Mouse (Mus musculus) brain, embryonic 18.5 days (tissue): ENCODE measurements at regions not wholly inside any gene's neighbourhood (a gene's known extent, or its start where the extent isn't known, plus 50 kb on each side); places are given as distances from the start of the nearest gene placed in this dataset.

ENCODE experiments used
- DNase-seq: peaks from one replicate; pipeline ENCODE4 v3.0.0-alpha.2; 2012; ENCODE audit warnings: low read depth, low spot score

DNA sequence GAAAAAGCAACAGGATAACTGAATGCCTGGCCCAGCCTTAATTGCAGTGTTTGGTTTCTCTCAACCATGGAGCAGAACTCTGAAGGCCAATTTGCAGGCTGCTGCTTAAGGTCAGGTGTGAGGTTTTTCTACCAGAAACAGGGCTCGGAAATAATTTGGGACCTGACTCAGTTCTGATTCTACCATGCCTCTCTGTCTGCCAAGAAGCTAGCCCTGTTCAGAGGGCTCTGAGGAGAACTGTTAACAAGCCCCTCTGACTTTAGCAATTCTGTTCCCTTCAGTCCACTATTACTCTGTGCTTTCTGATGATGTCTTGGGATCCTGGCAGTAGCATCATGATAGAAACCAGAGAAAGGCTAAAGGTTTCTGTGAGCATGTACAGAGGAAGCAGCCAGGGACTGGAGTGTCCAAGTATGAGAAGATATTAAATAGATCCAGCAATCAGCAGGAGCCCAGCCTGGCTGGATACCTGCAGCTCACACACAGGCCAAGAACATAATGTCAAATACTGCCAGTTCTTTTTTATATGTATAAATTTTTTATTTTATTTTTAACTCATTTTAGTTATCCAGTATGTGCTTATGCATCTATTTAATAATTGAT, 131.4 kb upstream of the Sptlc3 start:
- DNase-seq: no peak

DNA sequence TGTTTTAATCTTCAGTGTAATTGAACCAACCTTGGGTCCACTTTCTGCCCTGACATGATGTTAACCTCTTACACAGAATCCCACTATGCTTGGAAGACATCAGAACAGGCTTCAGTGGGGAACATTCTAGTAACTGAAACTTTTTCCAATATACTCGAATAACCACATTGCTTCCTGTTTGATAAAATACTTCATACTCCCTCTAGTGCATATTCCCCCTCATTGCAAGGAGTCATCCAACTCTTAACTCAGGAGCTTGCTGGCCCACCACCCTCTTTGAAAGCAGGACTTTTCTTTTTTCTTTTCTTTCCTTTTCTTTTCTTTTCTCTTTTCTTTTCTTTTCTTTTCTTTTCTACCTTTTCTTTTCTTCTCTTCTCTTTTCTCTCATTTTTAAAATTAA, 123.6 kb upstream of the Sptlc3 start:
- DNase-seq: peak; percentile 37

DNA sequence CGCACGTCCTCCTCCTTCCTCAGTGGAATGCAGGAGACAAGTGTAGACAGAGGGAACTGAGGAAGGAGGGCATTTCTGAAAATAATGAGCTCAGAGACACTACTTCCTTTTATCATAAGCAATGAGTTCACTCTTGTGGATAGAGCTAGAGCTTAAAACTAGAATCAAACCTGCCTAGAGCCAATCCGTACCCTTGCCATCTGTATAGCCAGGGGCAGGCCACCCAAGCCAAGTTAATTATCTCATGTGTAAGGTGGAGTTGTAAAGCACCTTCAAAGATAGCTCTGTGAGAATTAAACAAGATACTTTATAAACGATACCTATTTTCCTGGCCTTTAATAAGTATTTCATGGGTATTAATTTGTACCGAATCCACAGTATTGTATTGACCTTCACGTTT, 113.4 kb upstream of the Sptlc3 start:
- DNase-seq: no peak

DNA sequence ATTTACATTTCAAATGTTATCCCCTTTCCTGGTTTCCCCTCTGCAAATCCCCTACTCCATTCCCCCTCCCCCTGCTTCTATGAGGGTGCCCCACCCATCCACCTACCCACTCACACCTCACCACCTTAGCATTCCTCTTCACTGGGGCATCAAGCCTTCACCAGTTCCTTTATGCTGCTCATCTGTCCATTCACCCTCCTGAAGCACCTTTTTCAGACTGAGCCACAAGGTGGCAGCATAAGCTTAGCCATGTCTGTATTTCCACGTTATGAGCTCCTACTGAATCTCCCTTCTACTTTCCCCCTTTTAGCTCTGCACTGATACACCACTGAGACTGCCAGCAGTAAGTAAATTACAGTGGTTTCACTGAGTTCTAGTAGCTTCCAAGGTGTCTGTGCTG, 112.1 kb upstream of the Sptlc3 start:
- peak; percentile 64 for DNase-seq

DNA sequence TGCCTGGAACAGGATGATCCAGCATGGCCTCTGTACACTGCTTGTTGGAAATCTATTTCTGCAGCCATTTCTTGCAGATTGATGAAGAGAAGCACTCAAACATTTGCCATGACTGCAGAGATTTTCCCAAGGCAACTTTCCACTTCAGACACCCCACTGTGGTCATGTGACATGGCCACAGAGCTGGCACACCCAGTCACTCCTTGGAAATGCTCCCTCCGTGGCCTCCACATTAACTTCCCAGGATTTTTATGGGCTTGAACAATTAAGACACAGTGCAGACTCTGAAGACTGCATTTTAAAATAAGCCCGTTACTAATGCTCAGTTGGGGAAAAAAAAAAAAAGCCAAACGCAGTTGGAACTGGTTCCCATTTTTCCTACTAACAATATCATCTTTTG, 80.2 kb upstream of the Sptlc3 start:
- no peak for DNase-seq

DNA sequence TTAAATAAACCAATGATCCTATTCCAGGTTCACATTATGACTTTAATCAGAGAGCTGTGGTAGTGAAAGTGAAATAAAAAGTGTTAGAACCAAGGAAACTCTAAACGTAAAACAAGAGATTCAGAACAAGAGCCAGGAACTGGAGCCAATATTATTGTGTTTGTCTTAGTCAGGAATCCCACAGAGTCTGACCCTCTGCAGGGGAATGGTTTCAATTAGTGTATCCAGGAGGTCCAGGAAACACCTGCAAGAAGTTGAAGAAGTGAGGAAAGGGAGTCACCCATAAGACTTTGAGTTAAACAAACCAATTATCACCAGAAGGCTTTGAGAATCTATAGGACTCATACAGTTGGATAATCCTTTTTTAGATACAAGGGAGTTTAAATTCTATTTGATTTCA, 76.2 kb upstream of the Sptlc3 start:
- no peak for DNase-seq

DNA sequence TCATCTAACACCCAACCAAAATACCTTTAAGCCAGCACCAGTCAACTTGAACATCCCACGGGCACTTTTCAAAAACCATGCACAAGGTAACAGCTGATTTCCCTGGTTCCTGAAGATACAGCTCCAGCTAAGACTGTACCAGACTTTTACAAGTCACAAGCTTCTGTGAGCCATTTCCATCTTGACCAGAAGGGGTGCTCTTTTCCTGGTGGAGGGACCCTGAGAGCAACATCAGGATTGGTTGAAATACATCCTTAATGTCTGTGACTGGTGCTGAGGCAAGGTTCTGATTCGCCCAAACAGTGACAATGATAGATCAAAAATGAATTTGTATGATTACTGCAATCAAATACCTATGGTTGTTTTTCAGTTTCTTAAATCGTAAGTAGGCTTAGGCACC, 71.0 kb upstream of the Sptlc3 start:
- DNase-seq: no peak

DNA sequence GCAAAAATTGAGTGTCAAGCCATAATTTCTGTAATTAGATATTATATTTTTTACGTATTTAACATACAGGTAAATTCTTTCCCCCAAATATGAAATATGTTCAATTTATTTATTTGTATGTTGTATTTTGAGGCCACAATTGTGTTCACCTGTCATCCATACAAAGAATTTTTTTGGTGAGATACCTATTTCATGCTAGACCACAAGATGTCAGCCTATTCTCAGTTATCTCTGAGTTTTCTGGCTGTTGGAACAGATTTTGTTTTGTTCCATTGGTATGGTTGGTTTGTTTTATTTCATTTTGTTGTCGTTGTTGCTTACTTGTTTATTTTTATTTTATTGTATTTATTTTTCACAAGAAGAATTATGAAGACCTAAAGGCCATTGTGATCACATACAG, 70.3 kb upstream of the Sptlc3 start:
- no peak for DNase-seq
